Mouse (Mus musculus): Measurements from ENCODE around the gene Tatdn3. TPM values are rescaled to one million over a fixed set of nuclear protein-coding genes. Genes with fewer than 3 reads are reported as not detected.
A peak's percentile ranks its signal among the peaks of the same experiment; 100 is the strongest.

Gene Tatdn3
- polyA plus RNA-seq, 1 experiment from 2014 or later = 16.9 TPM

GRCm38 (mm10) chr1:191097802-191098747, 35.3 kb upstream of the Tatdn3 start, which contains the start of gene Batf3:
Gene Batf3 (plus strand): TSS chr1:191097847.
- ATAC-seq = peak; percentile 71
- peaks cover 3% of the 10 kb centered on the region; the same call in 1 of the 2 replicates for H3K27me3 ChIP-seq (replicated peaks; ENCODE audit: control insufficient read depth, insufficient read depth, low read length)
- peaks cover 6% of the 10 kb centered on the region; the same call in 1 of the 2 replicates for H3K4me1 ChIP-seq (ENCODE audit: control insufficient read depth, insufficient read depth, low read depth, low read length)
- peak within 1 kb of the TSS; percentile 77 for H3K4me2 ChIP-seq (ENCODE audit: low read length)
- peak within 1 kb of the TSS; percentile 43 for H3K9ac ChIP-seq (ENCODE audit: low read depth, low read length)
- no peak within 1 kb of the TSS for H3K27ac ChIP-seq (ENCODE audit: low read depth, low read length)
- 1% methylated on average over 61 of the region's 95 CpGs for WGBS
- peak within 1 kb of the TSS; percentile 48 for H3K4me3 ChIP-seq (ENCODE audit: low read length)
- H3K9me3 ChIP-seq (ENCODE audit: control insufficient read depth, low read length) = no peaks in the 10 kb centered on the region
- H3K36me3 ChIP-seq (ENCODE audit: control insufficient read depth, insufficient read depth, low read length) = no peaks in the 10 kb centered on the region

GRCm38 (mm10) chr1:191096871-191097681, 34.3 kb upstream of the Tatdn3 start:
- H3K27me3 ChIP-seq (replicated peaks; ENCODE audit: control insufficient read depth, insufficient read depth, low read length) = peaks cover 3% of the 10 kb centered on the region; the same call in 1 of the 2 replicates
- no peak overlapping the region for H3K9ac ChIP-seq (ENCODE audit: low read depth, low read length)
- no peaks in the 10 kb centered on the region for H3K36me3 ChIP-seq (ENCODE audit: control insufficient read depth, insufficient read depth, low read length)
- ATAC-seq = peak; percentile 25; the same call in 1 of the 2 replicates
- WGBS = 58% methylated on average over 14 of the region's 14 CpGs
- H3K4me3 ChIP-seq (ENCODE audit: low read length) = peak overlapping the region; percentile 48
- no peaks in the 10 kb centered on the region for H3K9me3 ChIP-seq (ENCODE audit: control insufficient read depth, low read length)
- H3K4me2 ChIP-seq (ENCODE audit: low read length) = peak overlapping the region; percentile 77
- H3K4me1 ChIP-seq (ENCODE audit: control insufficient read depth, insufficient read depth, low read depth, low read length) = peaks cover 6% of the 10 kb centered on the region; the same call in 1 of the 2 replicates
- H3K27ac ChIP-seq (ENCODE audit: low read depth, low read length) = no peak overlapping the region

GRCm38 (mm10) chr1:191095019-191095418, 32.3 kb upstream of the Tatdn3 start:
- no peak for ATAC-seq
- Histone ChIP-seq H3K36me3 (ENCODE audit: control insufficient read depth, insufficient read depth, low read length) (no peaks in the 10 kb centered on the region), H3K27me3 (replicated peaks; ENCODE audit: control insufficient read depth, insufficient read depth, low read length) (no peaks in the 10 kb centered on the region; the same call in 1 of the 2 replicates), H3K4me2 (ENCODE audit: low read length) (no peak overlapping the region), H3K4me1 (ENCODE audit: control insufficient read depth, insufficient read depth, low read depth, low read length) (peaks cover 6% of the 10 kb centered on the region; the same call in 1 of the 2 replicates), H3K9ac (ENCODE audit: low read depth, low read length) (no peak overlapping the region), H3K9me3 (ENCODE audit: control insufficient read depth, low read length) (no peaks in the 10 kb centered on the region), H3K27ac (ENCODE audit: low read depth, low read length) (no peak overlapping the region), H3K4me3 (ENCODE audit: low read length) (no peak overlapping the region)
- 78% methylated on average over 9 of the region's 9 CpGs for WGBS

GRCm38 (mm10) chr1:191093578-191093977, 30.8 kb upstream of the Tatdn3 start:
- whole genome bisulfite sequencing = 82% methylated on average over 5 of the region's 5 CpGs
- peaks cover 3% of the 10 kb centered on the region; the same call in 1 of the 2 replicates for H3K4me1 ChIP-seq (ENCODE audit: control insufficient read depth, insufficient read depth, low read depth, low read length)
- H3K27me3 ChIP-seq (replicated peaks; ENCODE audit: control insufficient read depth, insufficient read depth, low read length) = no peaks in the 10 kb centered on the region; the same call in 1 of the 2 replicates
- ATAC-seq = no peak
- no peaks in the 10 kb centered on the region for H3K36me3 ChIP-seq (ENCODE audit: control insufficient read depth, insufficient read depth, low read length)
- no peak overlapping the region for H3K9ac ChIP-seq (ENCODE audit: low read depth, low read length)
- H3K27ac ChIP-seq (ENCODE audit: low read depth, low read length) = no peak overlapping the region
- no peaks in the 10 kb centered on the region for H3K9me3 ChIP-seq (ENCODE audit: control insufficient read depth, low read length)
- no peak overlapping the region for H3K4me3 ChIP-seq (ENCODE audit: low read length)
- no peak overlapping the region for H3K4me2 ChIP-seq (ENCODE audit: low read length)

- Histone ChIP-seq H3K9ac (ENCODE audit: low read depth, low read length) (no peak overlapping the region), H3K27me3 (replicated peaks; ENCODE audit: control insufficient read depth, insufficient read depth, low read length) (no peaks in the 10 kb centered on the region), H3K9me3 (ENCODE audit: control insufficient read depth, low read length) (no peaks in the 10 kb centered on the region), H3K27ac (ENCODE audit: low read depth, low read length) (no peak overlapping the region), H3K4me3 (ENCODE audit: low read length) (no peak overlapping the region), H3K4me1 (ENCODE audit: control insufficient read depth, insufficient read depth, low read depth, low read length) (no peaks in the 10 kb centered on the region), H3K4me2 (ENCODE audit: low read length) (no peak overlapping the region), H3K36me3 (ENCODE audit: control insufficient read depth, insufficient read depth, low read length) (no peaks in the 10 kb centered on the region)
- ATAC-seq = no peak
- WGBS = 87% methylated on average over 8 of the region's 8 CpGs
Measured at GRCm38 (mm10) chr1:191092050-191092449, 29.3 kb upstream of the Tatdn3 start.

GRCm38 (mm10) chr1:191089355-191089754, 26.6 kb upstream of the Tatdn3 start:
- Histone ChIP-seq H3K9me3 (ENCODE audit: control insufficient read depth, low read length) (no peaks in the 10 kb centered on the region), H3K9ac (ENCODE audit: low read depth, low read length) (no peak overlapping the region), H3K4me1 (ENCODE audit: control insufficient read depth, insufficient read depth, low read depth, low read length) (no peaks in the 10 kb centered on the region), H3K27me3 (replicated peaks; ENCODE audit: control insufficient read depth, insufficient read depth, low read length) (no peaks in the 10 kb centered on the region), H3K36me3 (ENCODE audit: control insufficient read depth, insufficient read depth, low read length) (no peaks in the 10 kb centered on the region), H3K4me2 (ENCODE audit: low read length) (no peak overlapping the region), H3K27ac (ENCODE audit: low read depth, low read length) (no peak overlapping the region), H3K4me3 (ENCODE audit: low read length) (no peak overlapping the region)
- WGBS = 80% methylated on average over 6 of the region's 6 CpGs
- no peak for ATAC-seq

- ATAC-seq = no peak
- Histone ChIP-seq H3K9ac (ENCODE audit: low read depth, low read length) (no peak overlapping the region), H3K27me3 (replicated peaks; ENCODE audit: control insufficient read depth, insufficient read depth, low read length) (no peaks in the 10 kb centered on the region), H3K4me2 (ENCODE audit: low read length) (no peak overlapping the region), H3K4me3 (ENCODE audit: low read length) (no peak overlapping the region), H3K4me1 (ENCODE audit: control insufficient read depth, insufficient read depth, low read depth, low read length) (no peaks in the 10 kb centered on the region), H3K36me3 (ENCODE audit: control insufficient read depth, insufficient read depth, low read length) (no peaks in the 10 kb centered on the region), H3K9me3 (ENCODE audit: control insufficient read depth, low read length) (no peaks in the 10 kb centered on the region), H3K27ac (ENCODE audit: low read depth, low read length) (no peak overlapping the region)
- 88% methylated on average over 5 of the region's 5 CpGs for WGBS
Measured at GRCm38 (mm10) chr1:191087955-191088354, 25.2 kb upstream of the Tatdn3 start.

GRCm38 (mm10) chr1:191086960-191087359, 24.2 kb upstream of the Tatdn3 start:
- Histone ChIP-seq H3K9me3 (ENCODE audit: control insufficient read depth, low read length) (no peaks in the 10 kb centered on the region), H3K4me3 (ENCODE audit: low read length) (no peak overlapping the region), H3K4me1 (ENCODE audit: control insufficient read depth, insufficient read depth, low read depth, low read length) (no peaks in the 10 kb centered on the region), H3K36me3 (ENCODE audit: control insufficient read depth, insufficient read depth, low read length) (no peaks in the 10 kb centered on the region), H3K4me2 (ENCODE audit: low read length) (no peak overlapping the region), H3K27me3 (replicated peaks; ENCODE audit: control insufficient read depth, insufficient read depth, low read length) (no peaks in the 10 kb centered on the region), H3K9ac (ENCODE audit: low read depth, low read length) (no peak overlapping the region), H3K27ac (ENCODE audit: low read depth, low read length) (no peak overlapping the region)
- 72% methylated on average over 8 of the region's 8 CpGs for WGBS
- no peak for ATAC-seq

All from hindbrain, embryonic 16.5 days (tissue).